Mouse (Mus musculus) kidney, adult 2 months (tissue): ENCODE results near the gene Ifit1bl1. TPM values are rescaled to one million over a fixed set of nuclear protein-coding genes. Genes with fewer than 3 reads are reported as not detected.
"Not testable (repeated sequence)": the region's sequence is repeated elsewhere in the genome, so short reads cannot be mapped to it uniquely, and the experiment has no call there.

Source experiments
- DNase-seq: peaks from one replicate; pipeline ENCODE4 v3.0.0; 2021
- H3K27ac ChIP-seq: fragments of 200-500 bp; 2 replicates; pipeline ENCODE4 v1.5.1; 2012; ENCODE audit warnings: low read depth, low read length, control low read depth, inconsistent platforms; ENCODE audit not compliant: insufficient read depth
- H3K27me3 ChIP-seq: fragments of 200-500 bp; replicated peaks from 2 replicates; pipeline ENCODE4 v1.6.1; 2012; ENCODE audit warnings: mild to moderate bottlenecking, moderate library complexity, low read length, inconsistent platforms; ENCODE audit not compliant: control insufficient read depth, insufficient read depth
- H3K36me3 ChIP-seq: fragments of 200-500 bp; 2 replicates; pipeline ENCODE4 v1.6.1; 2012; ENCODE audit warnings: mild to moderate bottlenecking, moderate library complexity, low read length, inconsistent platforms; ENCODE audit not compliant: control insufficient read depth, insufficient read depth
- H3K4me1 ChIP-seq: fragments of 200-500 bp; 2 replicates; pipeline ENCODE4 v1.6.1; 2011; ENCODE audit warnings: low read length; ENCODE audit not compliant: control insufficient read depth, insufficient read depth
- H3K4me3 ChIP-seq: fragments of 200-500 bp; 2 replicates; pipeline ENCODE4 v1.5.1; 2011; ENCODE audit warnings: mild to moderate bottlenecking, low read depth, low read length, control low read depth; ENCODE audit not compliant: insufficient read depth
- CTCF ChIP-seq: fragments of 200-500 bp; conservative IDR thresholded peaks from 2 replicates; pipeline ENCODE4 v1.5.1; 2011; ENCODE audit warnings: low read depth, mild to moderate bottlenecking, control low read depth, low read length, moderate library complexity, mixed read lengths; ENCODE audit not compliant: insufficient read depth, insufficient read length
- POLR2A ChIP-seq: fragments of 200-500 bp; IDR thresholded peaks from one replicate; pipeline ENCODE4 v1.6.1; 2011; ENCODE audit warnings: low read depth, low read length, control low read depth
- WGBS: fragments of 180-500 bp; shearing (Covaris S2); methylation state at CpG from one replicate; pipeline ENCODE4 v1.1.7; 2018; 5-methylcytosine and 5-hydroxymethylcytosine counted together
- polyA plus RNA-seq: library from polyadenylated mRNA; depleted of rRNA; stranded (reverse); fragments of >200 nt; gene quantifications from 2 replicates; pipeline ENCODE4 v1.2.3, GENCODE M21; 2012

The Ifit1bl1 gene
- polyA plus RNA-seq, 1 experiment = 1.4 TPM

DNA sequence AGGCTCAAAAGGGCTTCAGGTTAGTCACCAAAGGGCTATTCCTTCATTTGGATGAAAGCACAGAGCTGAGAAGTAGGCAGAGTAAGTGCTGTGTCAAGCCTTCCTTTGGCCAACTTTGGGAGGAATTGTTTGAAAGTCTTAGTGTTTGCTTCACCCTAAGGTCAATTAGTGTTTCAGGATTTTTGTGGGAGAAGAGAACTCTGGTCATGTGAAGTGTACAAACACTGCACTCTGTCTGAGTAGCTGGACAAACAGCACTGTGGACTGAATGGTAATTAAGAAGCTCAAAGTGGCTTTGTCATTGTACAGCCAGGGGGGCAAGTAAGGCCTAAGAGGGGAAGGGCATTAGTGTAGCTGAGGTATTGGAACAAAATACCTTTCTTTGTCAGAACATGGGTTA, 29.7 kb upstream of the Ifit1bl1 start:
- H3K4me3 ChIP-seq = no peak overlapping the region
- H3K4me1 ChIP-seq = no peaks in the 10 kb centered on the region
- TF ChIP-seq POLR2A = no peak
- TF ChIP-seq CTCF = no peak
- DNase-seq = no peak
- H3K27ac ChIP-seq = no peak overlapping the region
- no peaks in the 10 kb centered on the region for H3K27me3 ChIP-seq
- H3K36me3 ChIP-seq = no peaks in the 10 kb centered on the region

DNA sequence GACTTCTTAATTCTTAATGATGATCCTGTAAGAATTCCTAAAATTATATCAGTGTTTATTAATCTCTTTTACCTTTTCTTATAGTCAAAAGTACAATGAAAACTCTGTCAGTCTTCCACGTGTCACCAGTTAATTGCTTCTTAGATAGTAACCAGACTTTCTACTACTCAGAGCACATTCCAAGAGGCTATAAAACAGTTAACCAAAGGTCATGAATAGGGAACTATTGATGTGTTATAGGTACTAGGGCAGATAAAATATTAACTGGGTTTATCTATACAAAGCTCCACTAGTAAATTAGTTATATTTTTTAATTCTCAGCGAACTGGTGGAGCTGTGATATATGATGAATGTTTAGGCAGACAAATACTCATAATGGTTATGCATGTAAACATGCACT, 25.7 kb upstream of the Ifit1bl1 start:
- Histone ChIP-seq H3K27me3 (no peaks in the 10 kb centered on the region), H3K36me3 (no peaks in the 10 kb centered on the region), H3K27ac (no peak overlapping the region), H3K4me3 (no peak overlapping the region), H3K4me1 (no peaks in the 10 kb centered on the region)
- 54% methylated on average over 2 of the region's 2 CpGs for WGBS
- TF ChIP-seq POLR2A (no peak), CTCF (no peak)
- DNase-seq = no peak

DNA sequence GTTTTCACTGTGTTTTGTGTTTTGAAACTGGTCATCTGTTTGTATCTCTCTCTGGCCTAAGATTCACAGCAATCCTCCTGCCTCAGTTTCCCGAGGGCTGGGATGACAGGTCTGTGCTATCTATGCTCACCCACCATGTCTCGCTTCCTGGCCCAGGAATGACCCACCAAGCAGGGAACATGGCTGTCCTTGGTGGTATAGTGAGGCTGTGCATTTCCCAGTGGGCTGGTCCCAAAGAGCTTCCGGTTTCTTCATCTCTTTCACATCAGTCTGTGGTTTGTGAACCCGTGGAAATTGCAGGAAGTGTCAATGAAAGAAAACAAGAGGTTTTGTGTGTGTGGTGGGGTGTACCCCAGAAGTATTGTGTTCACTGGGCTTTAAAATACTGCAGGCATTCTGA, 22.9 kb upstream of the Ifit1bl1 start:
- Histone ChIP-seq H3K27ac (no peak overlapping the region), H3K36me3 (no peaks in the 10 kb centered on the region), H3K27me3 (no peaks in the 10 kb centered on the region), H3K4me1 (no peaks in the 10 kb centered on the region), H3K4me3 (no peak overlapping the region)
- TF ChIP-seq POLR2A = no peak
- TF ChIP-seq CTCF = no peak
- WGBS = 77% methylated on average over 4 of the region's 4 CpGs
- DNase-seq = no peak

DNA sequence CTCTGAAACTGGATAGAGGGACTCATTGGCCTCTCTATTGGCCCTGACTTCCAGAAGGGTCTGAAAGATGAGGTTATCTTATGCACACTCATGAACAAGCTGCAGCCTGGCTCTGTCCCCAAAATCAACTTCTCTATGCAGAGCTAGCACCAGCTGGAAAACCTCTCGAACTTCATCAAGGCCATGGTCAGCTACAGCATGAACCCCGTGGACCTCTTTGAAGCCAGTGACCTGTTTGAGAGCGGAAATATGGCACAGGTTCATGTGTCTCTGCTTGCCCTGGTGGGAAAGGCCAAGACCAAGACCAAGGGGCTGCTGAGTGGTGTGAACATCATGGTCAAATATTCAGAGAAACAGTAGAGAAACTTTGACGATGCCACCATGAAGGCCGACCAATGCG, 22.0 kb upstream of the Ifit1bl1 start:
- 87% methylated on average over 6 of the region's 6 CpGs for WGBS
- Histone ChIP-seq H3K4me1 (no peaks in the 10 kb centered on the region), H3K36me3 (no peaks in the 10 kb centered on the region), H3K27me3 (no peaks in the 10 kb centered on the region), H3K27ac (no peak overlapping the region), H3K4me3 (no peak overlapping the region)
- TF ChIP-seq CTCF = no peak
- TF ChIP-seq POLR2A = no peak
- no peak for DNase-seq

DNA sequence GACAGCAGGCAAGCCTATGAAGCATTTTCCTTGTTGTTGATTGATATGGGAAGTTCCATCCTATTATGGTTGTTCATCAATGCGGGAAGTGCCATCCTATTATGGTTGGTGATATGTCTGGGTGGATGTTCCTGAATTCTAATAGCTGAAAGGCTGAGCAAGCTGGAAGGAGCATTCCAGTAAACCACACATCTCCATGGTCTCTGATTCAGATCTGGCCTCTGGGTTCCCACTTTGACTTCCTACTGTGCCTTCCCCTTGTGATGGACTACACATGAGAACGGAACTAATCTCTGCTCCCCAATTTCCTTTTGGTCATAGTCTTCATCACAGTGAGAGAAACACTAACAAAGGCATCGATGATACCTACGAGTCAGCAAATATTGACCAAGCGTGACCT, 19.1 kb upstream of the Ifit1bl1 start:
- Histone ChIP-seq H3K4me3 (no peak overlapping the region), H3K27me3 (no peaks in the 10 kb centered on the region), H3K27ac (no peak overlapping the region), H3K4me1 (no peaks in the 10 kb centered on the region), H3K36me3 (no peaks in the 10 kb centered on the region)
- DNase-seq = no peak
- TF ChIP-seq CTCF (no peak), POLR2A (no peak)
- 90% methylated on average over 5 of the region's 5 CpGs for WGBS

DNA sequence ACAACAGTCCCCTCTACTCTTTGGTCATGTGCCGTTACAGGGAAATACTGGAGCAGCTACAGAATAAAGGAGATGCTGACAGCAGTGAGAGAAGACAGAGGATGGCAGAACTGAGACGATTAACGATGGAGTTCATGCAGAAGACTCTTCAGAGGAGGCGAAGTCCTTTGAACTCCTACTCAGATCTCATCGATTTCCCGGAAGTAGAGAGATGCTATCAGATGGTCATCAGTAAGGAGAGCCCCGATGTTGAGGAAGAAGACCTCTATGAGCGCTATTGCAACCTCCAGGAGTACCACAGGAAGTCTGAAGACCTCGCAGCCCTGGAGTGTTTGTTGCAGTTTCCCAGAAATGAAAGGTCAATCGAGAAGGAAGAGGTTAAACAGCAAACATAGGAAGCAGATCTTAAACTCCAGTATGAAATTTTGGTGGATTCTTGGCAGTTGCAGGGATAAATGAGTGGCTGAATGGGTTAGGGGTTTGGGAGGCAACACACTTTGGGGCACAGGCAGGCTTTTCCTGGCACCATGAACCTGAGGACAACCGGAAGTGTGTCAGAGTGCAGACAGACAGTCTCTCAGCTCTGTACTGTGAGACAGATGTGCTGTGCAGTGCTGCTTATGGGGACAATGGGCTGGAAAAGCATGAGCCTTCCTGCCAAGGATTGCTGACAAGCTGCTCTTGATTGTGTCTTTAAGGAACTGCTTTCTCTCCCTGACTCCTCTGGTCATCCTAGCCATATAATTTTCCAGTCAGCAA, 10.7 kb upstream of the Ifit1bl1 start:
- not testable (repeated sequence) for H3K4me3 ChIP-seq, H3K4me1 ChIP-seq, H3K27me3 ChIP-seq, H3K36me3 ChIP-seq, DNase-seq, H3K27ac ChIP-seq
- WGBS = 68% methylated on average over 5 of the region's 11 CpGs

DNA sequence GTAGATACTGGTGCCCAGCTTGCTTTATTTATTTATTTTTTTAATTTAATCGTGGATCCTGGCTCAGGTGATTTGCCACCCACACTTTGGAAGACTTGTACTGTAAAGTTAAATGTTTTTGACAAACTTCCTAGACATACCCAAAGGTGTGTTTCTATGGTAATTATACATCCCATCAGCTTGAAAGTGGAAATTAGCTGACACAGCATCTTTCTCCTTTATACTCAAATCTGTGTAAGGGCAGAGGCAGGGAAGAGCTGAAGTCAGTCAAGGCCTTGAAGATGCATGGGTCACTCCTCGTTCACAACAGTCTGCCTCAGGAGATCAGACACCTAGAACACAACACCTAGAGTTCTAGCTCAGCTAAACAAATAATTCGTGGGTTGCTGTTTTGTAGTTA, 8.4 kb upstream of the Ifit1bl1 start:
- 90% methylated on average over 3 of the region's 3 CpGs for WGBS
- not testable (repeated sequence) for H3K4me1 ChIP-seq, H3K4me3 ChIP-seq, DNase-seq, H3K36me3 ChIP-seq, H3K27ac ChIP-seq, H3K27me3 ChIP-seq

DNA sequence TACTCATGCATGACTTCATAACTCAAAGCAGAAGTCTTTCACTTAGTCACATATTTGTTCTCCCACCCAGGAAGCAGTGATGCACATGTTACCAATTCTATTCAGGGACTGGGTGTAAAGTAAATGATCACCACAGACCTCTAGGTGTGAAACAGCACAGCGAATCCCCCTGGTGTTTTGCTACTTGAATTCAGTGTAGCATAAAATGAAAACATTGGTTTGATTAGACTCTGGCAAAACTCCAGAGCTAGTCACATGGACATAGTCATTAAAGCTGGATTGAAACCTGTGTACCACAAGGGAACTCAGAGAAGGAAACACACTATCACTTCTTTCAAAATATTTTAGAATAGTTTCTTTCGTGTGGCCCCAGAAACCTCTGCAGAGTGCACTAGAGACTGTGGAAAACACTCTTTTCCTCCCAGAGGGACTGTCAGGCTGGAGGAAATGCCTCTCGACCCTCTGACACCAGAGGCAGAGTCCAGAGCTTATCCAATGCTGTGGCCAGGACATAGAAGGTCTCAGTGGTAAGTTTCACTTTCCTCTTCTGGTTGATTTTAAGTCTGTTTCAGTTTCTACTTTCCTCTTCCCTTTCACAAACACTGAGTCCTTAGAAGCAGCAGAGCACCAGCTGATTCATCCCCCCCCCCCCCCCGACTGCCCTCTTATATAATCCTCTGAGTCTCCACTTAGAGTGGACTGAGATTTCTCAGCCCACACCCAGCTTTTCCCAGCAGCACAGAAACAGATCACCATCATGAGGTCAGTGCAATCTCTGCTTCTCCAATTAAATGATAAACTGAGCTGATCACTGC, 5.7 kb upstream of the Ifit1bl1 start, which contains the start of gene Ifit3b:
Ifit3b (plus strand) TSS at position 734 of the 815 bp plus-strand sequence.
- H3K4me1 ChIP-seq, H3K27me3 ChIP-seq, H3K36me3 ChIP-seq: not testable (repeated sequence)
- WGBS = 5% methylated on average over 4 of the region's 4 CpGs
- DNase-seq = peak; percentile 82
- peak within 1 kb of the TSS; percentile 99 for H3K27ac ChIP-seq
- peak within 1 kb of the TSS; percentile 31; the same call in 1 of the 2 replicates for H3K4me3 ChIP-seq
